Mouse (Mus musculus) liver, embryonic 16.5 days (tissue): ENCODE measurements around the gene Parp8. TPM values are rescaled to one million over a fixed set of nuclear protein-coding genes. Genes with fewer than 3 reads are reported as not detected.

ENCODE experiments used
- ATAC-seq: fragments of 200-750 bp; cut with Nextera tagmentation; 2 replicates; pipeline ENCODE4 v1.8.0; 2017; ENCODE audit warnings: low read depth, mild to moderate bottlenecking, moderate number of reproducible peaks, moderate library complexity
- H3K27ac ChIP-seq: fragments of 300-500 bp; sonication (generic); 2 replicates; pipeline ENCODE4 v1.5.1; 2014; ENCODE audit warnings: mild to moderate bottlenecking, low read length
- H3K27me3 ChIP-seq: fragments of 300-500 bp; sonication (generic); 2 replicates; pipeline ENCODE4 v1.6.1; 2014; ENCODE audit warnings: low read depth, low read length, mixed read lengths; ENCODE audit not compliant: control insufficient read depth, insufficient read depth
- H3K36me3 ChIP-seq: fragments of 300-500 bp; sonication (generic); 2 replicates; pipeline ENCODE4 v1.6.1; 2014; ENCODE audit warnings: mild to moderate bottlenecking; ENCODE audit not compliant: control insufficient read depth, insufficient read depth
- H3K4me1 ChIP-seq: fragments of 300-500 bp; sonication (generic); 2 replicates; pipeline ENCODE4 v1.6.1; 2014; ENCODE audit warnings: low read depth, low read length, mixed read lengths; ENCODE audit not compliant: control insufficient read depth
- H3K4me2 ChIP-seq: fragments of 300-500 bp; sonication (generic); 2 replicates; pipeline ENCODE4 v1.6.1; 2014; ENCODE audit warnings: low read depth, low read length, mixed read lengths
- H3K4me3 ChIP-seq: fragments of 300-500 bp; sonication (generic); 2 replicates; pipeline ENCODE4 v1.5.1; 2014; ENCODE audit warnings: low read depth, mild to moderate bottlenecking, low read length
- H3K9ac ChIP-seq: fragments of 300-500 bp; sonication (generic); 2 replicates; pipeline ENCODE4 v1.6.1; 2014; ENCODE audit warnings: low read depth, low read length
- H3K9me3 ChIP-seq: fragments of 300-500 bp; sonication (generic); replicated peaks from 2 replicates; pipeline ENCODE4 v1.6.1; 2016; ENCODE audit warnings: low read length; ENCODE audit not compliant: control insufficient read depth
- WGBS: fragments of 180-500 bp; shearing (Covaris S2); extraction: QIAGEN DNeasy Blood & Tissue Kit; methylation state at CpG from one replicate; pipeline ENCODE4 v1.1.7; 2014; ENCODE audit not compliant: insufficient replicate concordance; 5-methylcytosine and 5-hydroxymethylcytosine counted together
- polyA plus RNA-seq: library from polyadenylated mRNA; unstranded; fragments of >200 nt; fragmentation: Nextera tagmentation; extraction: Ambion mirVana; gene quantifications from 2 replicates; pipeline ENCODE4 v1.2.1, GENCODE M21; 2015

Parp8 gene
- polyA plus RNA-seq, 1 experiment from 2014 or later, result 2.6 TPM

DNA sequence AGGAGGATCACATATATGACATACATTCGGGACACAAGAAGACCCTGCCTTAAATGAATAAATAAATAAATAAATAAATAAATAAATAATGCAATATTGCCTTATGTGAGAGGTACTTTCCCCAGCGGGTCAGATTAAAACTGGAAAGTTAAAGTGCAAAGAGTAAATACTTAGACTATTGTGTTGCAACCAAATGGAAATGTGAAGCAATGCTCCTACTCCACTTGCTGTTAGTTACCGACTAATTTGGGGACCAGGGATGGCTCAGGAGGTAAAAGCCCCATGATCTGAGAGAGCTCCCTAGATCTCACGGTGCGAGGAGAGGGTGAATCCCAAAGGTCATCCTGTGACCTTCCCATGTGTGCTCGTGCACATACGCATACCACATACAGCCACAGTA is 38.7 kb downstream of the Parp8 start:
- ATAC-seq, result no peak
- Histone ChIP-seq H3K9ac (no peak overlapping the region), H3K4me2 (no peak overlapping the region), H3K4me3 (no peak overlapping the region), H3K9me3 (no peaks in the 10 kb centered on the region), H3K27me3 (no peaks in the 10 kb centered on the region), H3K36me3 (no peaks in the 10 kb centered on the region), H3K27ac (no peak overlapping the region), H3K4me1 (no peaks in the 10 kb centered on the region)
- 70% methylated on average over 7 of the region's 7 CpGs for WGBS

DNA sequence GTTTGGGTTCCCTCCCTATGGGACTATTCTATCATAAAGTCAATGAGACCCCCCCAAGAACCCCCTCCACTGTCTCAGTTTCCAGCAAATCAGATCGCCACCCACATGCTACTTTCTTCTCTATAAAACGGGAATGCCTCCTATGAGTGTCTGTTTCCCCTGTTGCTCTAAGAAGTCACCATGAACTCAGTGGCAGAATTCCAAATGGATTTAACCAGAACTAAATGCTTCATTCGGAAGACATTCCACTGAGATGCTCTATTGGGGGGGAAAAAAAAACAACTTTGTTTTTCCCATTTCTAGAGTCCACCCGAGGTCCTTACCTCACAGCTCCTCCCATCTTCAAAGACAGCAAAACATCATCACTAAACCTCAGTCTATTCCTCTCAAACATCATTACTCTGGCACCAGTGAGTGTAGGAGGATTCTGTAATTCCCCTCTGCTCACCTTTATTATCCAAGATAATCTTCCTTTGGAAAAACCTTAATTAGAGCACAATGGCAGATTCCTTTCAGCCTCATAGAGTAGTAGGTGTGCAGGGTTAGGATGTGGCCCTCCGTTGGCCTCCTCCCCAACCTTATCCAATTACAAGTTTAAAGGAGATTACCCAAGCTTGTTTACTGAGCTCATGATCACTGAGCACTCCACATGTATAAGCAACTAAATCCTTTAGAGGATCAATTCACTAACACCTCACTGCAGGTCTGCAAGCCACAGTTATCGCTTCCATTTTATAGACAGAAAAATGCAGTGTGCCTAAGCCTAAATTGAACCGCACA is 51.1 kb downstream of the Parp8 start:
- Histone ChIP-seq H3K27me3 (no peaks in the 10 kb centered on the region), H3K4me1 (no peaks in the 10 kb centered on the region), H3K4me2 (no peak overlapping the region), H3K9me3 (no peaks in the 10 kb centered on the region), H3K4me3 (no peak overlapping the region), H3K9ac (no peak overlapping the region), H3K27ac (no peak overlapping the region), H3K36me3 (no peaks in the 10 kb centered on the region)
- WGBS, result 70% methylated on average over 7 of the region's 7 CpGs
- no peak for ATAC-seq

DNA sequence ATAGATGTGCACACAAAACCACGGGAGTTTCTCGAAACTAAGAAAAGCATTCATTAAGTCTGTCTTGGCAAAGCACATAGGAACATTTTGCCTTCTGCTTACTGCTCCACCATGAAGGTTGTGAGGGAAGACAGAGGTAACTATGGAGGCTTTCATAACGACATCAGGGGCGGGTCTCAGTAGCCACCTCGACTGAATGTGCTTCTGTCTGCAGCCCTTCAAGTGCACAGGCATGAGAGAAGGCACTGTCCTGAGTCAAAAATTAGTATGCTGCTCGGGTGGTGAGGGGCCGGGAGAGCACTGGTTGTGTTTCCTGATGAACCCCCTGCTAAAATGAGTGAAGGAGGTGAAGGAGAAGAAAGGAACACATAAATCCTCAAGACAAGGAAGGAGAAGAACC is 51.8 kb downstream of the Parp8 start:
- Histone ChIP-seq H3K27me3 (no peaks in the 10 kb centered on the region), H3K4me3 (no peak overlapping the region), H3K9ac (no peak overlapping the region), H3K36me3 (no peaks in the 10 kb centered on the region), H3K4me2 (no peak overlapping the region), H3K4me1 (no peaks in the 10 kb centered on the region), H3K9me3 (no peaks in the 10 kb centered on the region), H3K27ac (no peak overlapping the region)
- 55% methylated on average over 7 of the region's 7 CpGs for WGBS
- no peak for ATAC-seq

DNA sequence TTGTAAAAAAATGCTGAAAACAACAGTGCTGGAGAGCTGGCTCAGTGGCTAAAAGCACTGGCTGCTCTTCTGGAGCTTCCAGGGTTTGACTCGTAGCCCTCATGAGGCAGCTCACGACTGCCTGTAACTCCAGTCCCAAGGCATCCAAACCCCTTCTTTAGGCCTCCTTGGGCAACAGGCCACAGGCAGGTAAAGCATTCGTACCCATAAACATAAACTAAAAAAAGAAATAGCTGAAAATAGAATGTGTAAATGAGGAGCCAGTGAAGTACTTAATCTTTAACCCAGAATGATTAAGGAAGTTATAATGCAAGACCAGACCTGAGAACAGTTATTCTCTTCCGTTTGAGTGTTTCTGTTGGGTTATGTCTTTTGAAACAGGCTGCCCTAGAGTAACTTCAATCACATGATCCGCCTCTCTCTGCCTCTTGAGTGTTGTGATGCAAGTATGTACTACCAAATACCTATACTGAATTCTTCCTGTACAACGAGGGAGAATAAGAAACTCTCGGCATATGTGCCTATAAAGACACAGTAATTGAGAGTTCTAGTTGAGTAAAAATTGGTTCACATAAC is 53.2 kb downstream of the Parp8 start:
- Histone ChIP-seq H3K4me1 (no peaks in the 10 kb centered on the region), H3K9me3 (no peaks in the 10 kb centered on the region), H3K36me3 (no peaks in the 10 kb centered on the region), H3K4me2 (0 out of 2 replicates have a peak overlapping the region, but pooled peaks have one; percentile 6), H3K27ac (peak overlapping the region; percentile 50; the same call in 1 of the 2 replicates), H3K9ac (no peak overlapping the region), H3K4me3 (no peak overlapping the region), H3K27me3 (no peaks in the 10 kb centered on the region)
- no peak; the same call in 1 of the 2 replicates for ATAC-seq
- WGBS, result 56% methylated on average over 7 of the region's 7 CpGs

DNA sequence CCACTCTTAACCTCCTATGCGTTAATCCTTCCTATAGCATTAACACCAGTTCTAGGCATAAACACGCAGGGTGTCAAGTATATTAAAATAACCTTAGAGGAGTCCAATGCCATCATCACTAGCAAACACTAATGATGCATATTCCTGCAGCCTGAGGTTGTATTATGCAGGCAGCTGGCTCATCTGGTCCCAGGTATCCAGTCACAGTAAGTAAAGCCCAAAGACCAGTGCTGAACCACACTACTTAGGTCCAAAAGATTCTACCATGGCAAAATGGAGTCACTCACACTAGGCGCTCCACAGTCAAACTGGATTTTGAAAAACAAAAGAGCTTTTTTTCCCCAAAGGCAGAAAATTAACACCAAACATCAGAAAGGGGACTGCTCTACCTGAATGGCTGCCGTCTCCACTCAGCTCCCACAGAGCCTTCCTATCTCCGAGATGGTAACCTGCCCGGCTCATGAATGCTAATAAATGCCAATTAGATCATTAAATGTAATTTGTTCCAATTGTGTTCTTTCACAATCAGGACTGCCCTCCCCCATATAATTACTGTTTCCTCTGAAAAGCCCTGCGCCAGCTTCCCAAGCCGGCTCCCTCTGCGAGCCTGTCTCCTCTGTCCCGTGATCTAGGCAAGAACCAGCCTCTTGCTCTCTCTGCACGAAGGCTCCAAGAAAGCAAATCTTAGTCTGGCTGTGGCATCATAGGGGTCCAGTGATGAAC is 54.5 kb downstream of the Parp8 start:
- WGBS, result 77% methylated on average over 11 of the region's 11 CpGs
- no peak overlapping the region for H3K4me3 ChIP-seq
- H3K9me3 ChIP-seq, result no peaks in the 10 kb centered on the region
- H3K36me3 ChIP-seq, result no peaks in the 10 kb centered on the region
- H3K9ac ChIP-seq, result no peak overlapping the region
- no peak overlapping the region for H3K4me2 ChIP-seq
- no peaks in the 10 kb centered on the region for H3K27me3 ChIP-seq
- no peak for ATAC-seq
- no peak overlapping the region for H3K27ac ChIP-seq
- no peaks in the 10 kb centered on the region for H3K4me1 ChIP-seq

DNA sequence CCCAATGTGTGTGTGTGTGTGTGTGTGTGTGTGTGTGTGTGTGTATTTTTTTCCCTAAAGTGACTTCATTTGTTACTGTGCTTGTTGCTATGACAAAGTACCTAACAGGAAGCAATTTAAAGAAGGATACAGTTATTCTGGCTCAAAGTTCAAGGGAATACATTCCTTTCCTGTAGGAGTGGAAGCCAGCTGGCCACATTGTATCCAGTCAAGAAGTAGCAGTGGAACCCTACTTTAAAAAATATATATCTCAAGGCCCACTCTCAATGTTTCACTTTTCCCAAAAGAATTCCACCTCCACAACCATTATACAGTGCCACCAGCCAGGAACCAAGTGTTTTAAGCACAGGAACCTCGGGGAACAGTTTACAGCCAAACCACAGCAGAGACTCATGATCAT is 55.7 kb downstream of the Parp8 start:
- no peaks in the 10 kb centered on the region for H3K4me1 ChIP-seq
- 55% methylated on average over 1 of the region's 1 CpGs for WGBS
- H3K4me2 ChIP-seq, result no peak overlapping the region
- no peak overlapping the region for H3K27ac ChIP-seq
- no peaks in the 10 kb centered on the region for H3K36me3 ChIP-seq
- H3K27me3 ChIP-seq, result no peaks in the 10 kb centered on the region
- H3K9ac ChIP-seq, result no peak overlapping the region
- ATAC-seq, result no peak
- H3K9me3 ChIP-seq, result no peaks in the 10 kb centered on the region
- H3K4me3 ChIP-seq, result no peak overlapping the region

DNA sequence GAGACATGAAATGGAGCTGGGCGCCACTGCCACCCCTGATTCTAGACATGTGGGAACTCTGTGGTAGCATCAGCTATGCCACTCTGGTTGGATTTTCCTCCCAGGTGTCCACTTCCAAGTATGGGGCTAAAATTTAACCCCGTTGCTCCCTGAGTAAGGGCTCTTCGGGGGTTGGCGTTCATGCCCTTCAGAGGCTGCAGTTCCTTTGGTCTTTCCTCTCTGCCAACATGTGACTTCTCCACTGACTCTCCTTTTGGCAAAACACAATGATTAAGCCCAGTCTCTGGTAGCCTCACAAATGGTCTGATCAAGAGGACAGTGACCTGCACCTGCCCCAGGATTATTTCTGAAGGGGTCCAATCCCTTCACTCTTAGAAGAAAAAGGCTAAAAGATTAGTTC is 56.4 kb downstream of the Parp8 start:
- no peaks in the 10 kb centered on the region for H3K36me3 ChIP-seq
- no peak overlapping the region for H3K4me2 ChIP-seq
- ATAC-seq, result no peak
- 51% methylated on average over 4 of the region's 4 CpGs for WGBS
- no peaks in the 10 kb centered on the region for H3K9me3 ChIP-seq
- no peak overlapping the region for H3K27ac ChIP-seq
- no peak overlapping the region for H3K9ac ChIP-seq
- no peaks in the 10 kb centered on the region for H3K27me3 ChIP-seq
- H3K4me1 ChIP-seq, result no peaks in the 10 kb centered on the region
- H3K4me3 ChIP-seq, result no peak overlapping the region

DNA sequence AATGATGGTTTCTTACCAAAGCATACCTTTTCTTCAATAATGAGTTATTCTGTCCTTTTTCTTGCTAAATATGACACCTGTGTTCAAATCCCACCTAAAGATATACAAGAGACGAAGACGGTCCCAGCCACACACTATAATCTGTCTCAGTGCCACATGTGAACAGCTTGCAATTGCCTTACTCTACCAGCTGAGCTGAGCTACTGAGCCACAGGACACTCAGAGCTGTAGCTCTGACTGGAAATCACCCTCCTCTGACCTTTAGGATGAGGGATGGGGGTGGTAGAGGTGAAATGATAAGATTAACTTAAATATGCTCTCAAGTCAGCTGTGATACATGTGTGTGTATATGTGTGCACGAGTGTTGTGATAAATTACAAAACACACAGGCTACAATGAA is 57.9 kb downstream of the Parp8 start:
- Histone ChIP-seq H3K9me3 (no peaks in the 10 kb centered on the region), H3K4me3 (no peak overlapping the region), H3K9ac (no peak overlapping the region), H3K27ac (no peak overlapping the region), H3K36me3 (no peaks in the 10 kb centered on the region), H3K4me1 (no peaks in the 10 kb centered on the region), H3K27me3 (no peaks in the 10 kb centered on the region), H3K4me2 (no peak overlapping the region)
- WGBS, result 71% methylated on average over 3 of the region's 3 CpGs
- ATAC-seq, result no peak
